Mouse (Mus musculus): ENCODE measurements around the gene Sox21. TPM values are rescaled to one million over a fixed set of nuclear protein-coding genes. Genes with fewer than 3 reads are reported as not detected.

Gene Sox21
- polyA plus RNA-seq, 1 experiment from 2014 or later, result 2.5 TPM

DNA sequence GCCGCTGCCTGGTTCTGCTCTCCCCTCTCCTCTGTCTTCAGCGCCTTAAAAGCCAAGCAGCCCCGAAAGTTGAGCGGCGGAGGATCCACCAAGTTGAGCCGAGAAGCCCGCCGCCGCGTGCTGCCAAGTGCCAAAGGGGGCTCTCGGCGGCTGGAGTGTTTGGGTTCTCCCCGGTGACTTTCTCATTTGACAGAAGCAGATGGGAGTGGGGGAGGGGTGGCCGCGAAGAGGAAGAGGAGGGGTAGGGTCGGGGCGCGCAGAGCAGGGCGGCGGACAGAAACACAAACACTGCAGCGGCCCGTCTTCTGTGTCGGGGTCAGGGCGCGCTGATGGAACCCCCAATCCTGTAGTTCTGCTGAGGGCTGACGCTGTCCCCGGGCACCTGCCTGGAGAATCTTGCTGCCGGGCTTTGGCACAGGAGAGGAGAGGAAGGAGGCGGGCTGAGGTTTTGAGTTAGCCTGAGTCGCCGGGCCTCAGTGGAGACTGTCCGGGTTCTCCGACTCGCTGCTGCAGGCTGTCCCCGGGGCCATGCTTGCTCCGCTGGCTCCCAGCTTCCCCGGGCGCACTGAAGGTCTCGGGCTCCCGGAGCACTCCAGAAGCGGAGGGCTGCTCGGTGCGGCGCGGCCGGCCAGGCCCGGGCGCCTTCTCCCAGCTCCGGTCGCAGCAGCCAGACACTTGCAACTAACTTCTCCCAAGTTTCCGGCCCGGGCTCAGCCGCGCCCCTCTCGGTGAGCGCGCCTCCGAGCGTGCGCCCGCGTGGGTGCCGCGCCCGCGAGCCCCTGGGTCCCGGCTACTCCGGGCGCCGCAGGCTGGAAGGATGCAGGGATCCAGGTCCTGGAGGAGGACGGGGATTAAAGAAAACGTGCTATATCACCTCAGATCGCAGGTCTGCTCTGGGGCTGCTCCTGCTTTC lies 601 bp downstream of the Sox21 start:
- Histone ChIP-seq H3K4me3 (peak overlapping the region; percentile 71), H3K27me3 (replicated peaks; ENCODE audit: low read depth, poor library complexity, severe bottlenecking) (peaks cover 98% of the 10 kb centered on the region), H3K9me3 (no peaks in the 10 kb centered on the region), H3K4me1 (peaks cover 37% of the 10 kb centered on the region), H3K27ac (replicated peaks) (peak overlapping the region; percentile 86), H3K36me3 (replicated peaks) (no peaks in the 10 kb centered on the region)
- peak; percentile 77 for DNase-seq (ENCODE audit: low spot score)
- under 1% methylated on average over 73 of the region's 73 CpGs for WGBS

DNA sequence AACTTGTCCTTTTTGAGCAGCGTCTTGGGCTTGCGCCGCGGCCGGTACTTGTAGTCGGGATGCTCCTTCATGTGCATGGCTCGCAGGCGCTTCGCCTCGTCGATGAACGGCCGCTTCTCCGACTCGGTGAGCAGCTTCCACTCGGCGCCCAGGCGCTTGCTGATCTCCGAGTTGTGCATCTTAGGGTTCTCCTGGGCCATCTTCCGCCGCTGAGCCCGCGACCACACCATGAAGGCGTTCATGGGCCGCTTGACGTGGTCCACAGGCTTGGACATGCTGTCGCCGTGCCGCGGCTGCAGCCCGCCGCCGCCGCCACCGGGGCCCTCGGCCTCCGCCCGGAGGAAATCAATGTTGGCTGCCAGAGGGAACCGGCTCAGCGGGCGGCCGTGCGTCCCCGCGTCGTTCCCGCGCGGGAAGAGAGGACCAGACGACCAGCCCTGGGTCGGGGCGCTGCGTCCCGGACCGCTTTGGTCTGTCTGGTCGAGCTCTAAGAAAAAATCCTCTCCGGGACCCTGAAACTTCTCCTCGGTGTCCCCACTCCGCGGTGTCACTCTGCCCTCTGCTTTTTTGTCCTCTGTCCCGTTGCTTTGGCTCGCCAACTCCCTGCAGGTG lies 1.4 kb downstream of the Sox21 start:
- H3K9me3 ChIP-seq, result no peaks in the 10 kb centered on the region
- peak overlapping the region; percentile 71 for H3K4me3 ChIP-seq
- H3K27me3 ChIP-seq (replicated peaks; ENCODE audit: low read depth, poor library complexity, severe bottlenecking), result peaks cover 99% of the 10 kb centered on the region
- no peaks in the 10 kb centered on the region for H3K36me3 ChIP-seq (replicated peaks)
- H3K27ac ChIP-seq (replicated peaks), result peak overlapping the region; percentile 86
- peak; percentile 75 for DNase-seq (ENCODE audit: low spot score)
- under 1% methylated on average over 62 of the region's 62 CpGs for WGBS
- peaks cover 40% of the 10 kb centered on the region for H3K4me1 ChIP-seq

GRCm38 (mm10) chr14:118234541-118235210 lies 2.2 kb downstream of the Sox21 start:
- Histone ChIP-seq H3K9me3 (no peaks in the 10 kb centered on the region), H3K27me3 (replicated peaks; ENCODE audit: low read depth, poor library complexity, severe bottlenecking) (peaks cover 99% of the 10 kb centered on the region), H3K4me3 (peak overlapping the region; percentile 71), H3K4me1 (peaks cover 40% of the 10 kb centered on the region), H3K36me3 (replicated peaks) (no peaks in the 10 kb centered on the region), H3K27ac (replicated peaks) (peak overlapping the region; percentile 86)
- WGBS, result under 1% methylated on average over 83 of the region's 84 CpGs
- peak; percentile 69 for DNase-seq (ENCODE audit: low spot score)

- Histone ChIP-seq H3K36me3 (replicated peaks) (no peaks in the 10 kb centered on the region), H3K9me3 (no peaks in the 10 kb centered on the region), H3K27ac (replicated peaks) (peak overlapping the region; percentile 86), H3K4me1 (peaks cover 41% of the 10 kb centered on the region), H3K27me3 (replicated peaks; ENCODE audit: low read depth, poor library complexity, severe bottlenecking) (peaks cover 99% of the 10 kb centered on the region), H3K4me3 (peak overlapping the region; percentile 71)
- 2% methylated on average over 26 of the region's 26 CpGs for WGBS
- no peak for DNase-seq (ENCODE audit: low spot score)
These were observed 2.9 kb downstream of the Sox21 start for GRCm38 (mm10) chr14:118233786-118234540.

- Histone ChIP-seq H3K27ac (replicated peaks) (0 out of 2 replicates have a peak overlapping the region, but pooled peaks have one; percentile 70), H3K4me3 (peak overlapping the region; percentile 71), H3K9me3 (no peaks in the 10 kb centered on the region), H3K36me3 (replicated peaks) (no peaks in the 10 kb centered on the region), H3K27me3 (replicated peaks; ENCODE audit: low read depth, poor library complexity, severe bottlenecking) (peaks cover 99% of the 10 kb centered on the region), H3K4me1 (peaks cover 56% of the 10 kb centered on the region)
- peak; percentile 38 for DNase-seq (ENCODE audit: low spot score)
- WGBS, result under 1% methylated on average over 8 of the region's 8 CpGs
These were observed 4.4 kb downstream of the Sox21 start for GRCm38 (mm10) chr14:118232381-118232970.

DNA sequence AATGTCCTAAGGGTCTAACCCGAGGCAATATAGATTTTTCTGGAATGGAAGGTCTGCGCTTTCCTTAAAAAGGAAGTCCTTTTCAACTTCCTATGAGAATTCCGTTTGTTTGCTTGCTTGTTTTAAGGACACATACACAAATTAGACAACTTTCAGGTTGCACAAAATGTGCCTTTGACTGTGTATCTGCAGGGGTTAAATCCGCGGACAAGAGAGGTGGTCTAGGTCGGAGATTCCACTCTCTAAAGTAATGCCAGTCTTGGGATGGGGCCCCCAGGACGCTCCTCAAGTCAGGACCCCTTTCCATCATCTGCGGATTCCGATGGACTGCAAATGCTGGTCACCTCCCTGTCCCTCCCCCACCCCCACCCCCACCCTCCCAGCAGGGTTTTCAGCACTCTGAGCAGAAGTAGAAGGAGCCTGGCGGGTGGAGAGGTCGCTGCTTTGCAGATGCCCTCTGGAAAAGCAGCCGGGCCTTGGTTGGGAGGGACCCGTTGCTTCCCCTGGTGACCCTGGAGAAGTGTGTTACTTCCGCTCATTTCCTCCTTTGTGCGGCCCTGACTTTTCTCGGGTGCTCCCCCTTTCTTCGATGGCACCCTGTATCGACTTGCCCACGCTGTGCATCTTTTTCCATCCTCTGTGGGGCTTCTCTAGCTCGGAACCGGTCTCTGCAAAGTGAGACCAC lies 10.2 kb downstream of the Sox21 start:
- Histone ChIP-seq H3K9me3 (no peaks in the 10 kb centered on the region), H3K4me1 (peaks cover 46% of the 10 kb centered on the region), H3K4me3 (peak overlapping the region; percentile 39), H3K27me3 (replicated peaks; ENCODE audit: low read depth, poor library complexity, severe bottlenecking) (peaks cover 100% of the 10 kb centered on the region), H3K36me3 (replicated peaks) (no peaks in the 10 kb centered on the region), H3K27ac (replicated peaks) (peak overlapping the region; percentile 44)
- DNase-seq (ENCODE audit: low spot score), result peak; percentile 58
- under 1% methylated on average over 21 of the region's 21 CpGs for WGBS

- DNase-seq (ENCODE audit: low spot score), result peak; percentile 65
- WGBS, result under 1% methylated on average over 21 of the region's 21 CpGs
- peaks cover 97% of the 10 kb centered on the region for H3K27me3 ChIP-seq (replicated peaks; ENCODE audit: low read depth, poor library complexity, severe bottlenecking)
- peaks cover 40% of the 10 kb centered on the region for H3K4me1 ChIP-seq
- no peaks in the 10 kb centered on the region for H3K36me3 ChIP-seq (replicated peaks)
- H3K27ac ChIP-seq (replicated peaks), result no peak overlapping the region
- H3K4me3 ChIP-seq, result peak overlapping the region; percentile 39
- H3K9me3 ChIP-seq, result no peaks in the 10 kb centered on the region
These were observed 10.9 kb downstream of the Sox21 start for GRCm38 (mm10) chr14:118225911-118226310.

GRCm38 (mm10) chr14:118225061-118225743 lies 11.6 kb downstream of the Sox21 start:
- H3K4me3 ChIP-seq, result peak overlapping the region; percentile 39
- H3K36me3 ChIP-seq (replicated peaks), result no peaks in the 10 kb centered on the region
- no peak for DNase-seq (ENCODE audit: low spot score)
- H3K27me3 ChIP-seq (replicated peaks; ENCODE audit: low read depth, poor library complexity, severe bottlenecking), result peaks cover 90% of the 10 kb centered on the region
- peaks cover 40% of the 10 kb centered on the region for H3K4me1 ChIP-seq
- H3K9me3 ChIP-seq, result no peaks in the 10 kb centered on the region
- H3K27ac ChIP-seq (replicated peaks), result no peak overlapping the region
- 9% methylated on average over 16 of the region's 16 CpGs for WGBS

DNA sequence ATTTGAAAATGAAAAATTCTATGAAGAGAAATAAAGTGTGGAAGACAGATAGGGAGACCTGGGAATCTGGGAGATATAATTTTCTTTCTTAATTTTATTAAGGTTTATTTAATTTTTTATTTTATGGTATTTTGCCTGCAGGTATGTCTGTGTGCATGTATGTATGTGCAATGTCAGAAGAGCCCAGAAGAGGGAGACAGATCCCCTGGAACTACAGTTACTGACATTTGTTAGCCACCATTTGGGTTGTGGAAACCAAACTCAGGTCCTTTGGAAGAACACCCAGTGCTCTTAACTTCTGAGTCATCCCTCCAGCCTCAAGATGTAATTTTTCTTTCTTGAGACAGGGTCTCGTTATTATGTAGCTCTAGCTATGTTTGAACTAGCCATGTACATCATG lies 15.9 kb downstream of the Sox21 start:
- Histone ChIP-seq H3K36me3 (replicated peaks) (no peaks in the 10 kb centered on the region), H3K9me3 (no peaks in the 10 kb centered on the region), H3K4me3 (no peak overlapping the region), H3K27me3 (replicated peaks; ENCODE audit: low read depth, poor library complexity, severe bottlenecking) (peaks cover 53% of the 10 kb centered on the region), H3K4me1 (peaks cover 8% of the 10 kb centered on the region), H3K27ac (replicated peaks) (no peak overlapping the region)
- no peak for DNase-seq (ENCODE audit: low spot score)
- 91% methylated on average over 1 of the region's 1 CpGs for WGBS

DNA sequence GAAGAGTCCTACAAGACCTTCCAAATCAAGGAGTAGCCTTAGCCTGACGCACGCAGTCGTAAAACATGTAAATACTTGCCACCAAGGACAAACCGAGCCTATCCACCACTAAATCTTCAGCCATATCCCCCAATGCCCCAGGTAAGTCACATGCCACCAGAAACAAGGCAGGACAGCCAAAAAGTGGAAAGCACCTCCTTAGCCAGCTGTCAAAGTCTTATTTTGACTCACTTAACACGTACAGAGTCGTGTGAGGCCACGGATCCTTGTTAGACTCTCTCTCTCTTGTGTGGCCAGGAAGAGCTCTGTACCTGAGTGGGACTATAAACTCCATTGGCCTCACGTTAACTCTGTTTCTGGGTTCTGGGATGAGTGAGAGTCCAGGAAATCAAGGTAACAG lies 20.0 kb downstream of the Sox21 start:
- peaks cover 43% of the 10 kb centered on the region for H3K27me3 ChIP-seq (replicated peaks; ENCODE audit: low read depth, poor library complexity, severe bottlenecking)
- DNase-seq (ENCODE audit: low spot score), result no peak
- no peaks in the 10 kb centered on the region for H3K9me3 ChIP-seq
- WGBS, result 88% methylated on average over 8 of the region's 8 CpGs
- H3K4me1 ChIP-seq, result no peaks in the 10 kb centered on the region
- H3K27ac ChIP-seq (replicated peaks), result no peak overlapping the region
- no peak overlapping the region for H3K4me3 ChIP-seq
- no peaks in the 10 kb centered on the region for H3K36me3 ChIP-seq (replicated peaks)

Data from embryonic facial prominence, embryonic 10.5 days (tissue).